Mouse (Mus musculus): ENCODE measurements around the gene Bbs4.
A peak's percentile ranks its signal among the peaks of the same experiment; 100 is the strongest.

Bbs4 gene

GRCm38 (mm10) chr9:59291688-59292492 lies 61.4 kb downstream of the Bbs4 start:
- DNase-seq (ENCODE audit: low spot score): no peak

GRCm38 (mm10) chr9:59290957-59291687 lies 62.2 kb downstream of the Bbs4 start, which contains the start of gene Adpgk:
Adpgk (plus strand) TSS chr9:59291558.
- peak; percentile 98 for DNase-seq (ENCODE audit: low spot score)

GRCm38 (mm10) chr9:59289529-59290115 lies 63.7 kb downstream of the Bbs4 start:
- DNase-seq (ENCODE audit: low spot score): no peak

GRCm38 (mm10) chr9:59288685-59289410 lies 64.5 kb downstream of the Bbs4 start:
- DNase-seq (ENCODE audit: low spot score): no peak

- no peak for DNase-seq (ENCODE audit: low spot score)
Observed at GRCm38 (mm10) chr9:59288058-59288457, 65.2 kb downstream of the Bbs4 start.

GRCm38 (mm10) chr9:59285614-59286013 lies 67.7 kb downstream of the Bbs4 start:
- DNase-seq (ENCODE audit: low spot score): no peak

GRCm38 (mm10) chr9:59282683-59282986 lies 70.7 kb downstream of the Bbs4 start:
- no peak for DNase-seq (ENCODE audit: low spot score)

- peak; percentile 74 for DNase-seq (ENCODE audit: low spot score)
Observed at GRCm38 (mm10) chr9:59281871-59282682, 71.2 kb downstream of the Bbs4 start.

GRCm38 (mm10) chr9:59280888-59281287 lies 72.4 kb downstream of the Bbs4 start:
- no peak for DNase-seq (ENCODE audit: low spot score)

- DNase-seq (ENCODE audit: low spot score): no peak
Observed at GRCm38 (mm10) chr9:59278694-59279093, 74.6 kb downstream of the Bbs4 start.

- DNase-seq (ENCODE audit: low spot score): no peak
Observed at GRCm38 (mm10) chr9:59278199-59278598, 75.1 kb downstream of the Bbs4 start.

GRCm38 (mm10) chr9:59274846-59275455 lies 78.4 kb downstream of the Bbs4 start:
- DNase-seq (ENCODE audit: low spot score): no peak

- DNase-seq (ENCODE audit: low spot score): no peak
Observed at GRCm38 (mm10) chr9:59273199-59273598, 80.1 kb downstream of the Bbs4 start.

Measured in testis, postnatal 14 days (tissue).